Mouse (Mus musculus) heart, embryonic 15.5 days (tissue): ENCODE measurements around the gene Me1. TPM values are rescaled to one million over a fixed set of nuclear protein-coding genes. Genes with fewer than 3 reads are reported as not detected.
"Not testable (repeated sequence)": the region's sequence is repeated elsewhere in the genome, so short reads cannot be mapped to it uniquely, and the experiment has no call there.

ENCODE experiments used
- ATAC-seq: fragments of 200-750 bp; cut with Nextera tagmentation; replicated peaks from 2 replicates; pipeline ENCODE4 v1.8.0; 2017; ENCODE audit warnings: low read depth, moderate TSS enrichment; ENCODE audit not compliant: insufficient number of reproducible peaks, insufficient read depth, low FRiP score
- H3K27ac ChIP-seq: fragments of 300-500 bp; sonication (generic); 2 replicates; pipeline ENCODE4 v1.5.1; 2015; ENCODE audit warnings: mild to moderate bottlenecking, inconsistent platforms
- H3K27me3 ChIP-seq: fragments of 300-500 bp; sonication (generic); 2 replicates; pipeline ENCODE4 v1.6.1; 2015; ENCODE audit warnings: inconsistent platforms
- H3K36me3 ChIP-seq: fragments of 300-500 bp; sonication (generic); 2 replicates; pipeline ENCODE4 v1.6.1; 2015; ENCODE audit warnings: mild to moderate bottlenecking, inconsistent platforms
- H3K4me1 ChIP-seq: fragments of 300-500 bp; sonication (generic); replicated peaks from 2 replicates; pipeline ENCODE4 v1.6.1; 2015; ENCODE audit warnings: inconsistent platforms
- H3K4me2 ChIP-seq: fragments of 300-500 bp; sonication (generic); 2 replicates; pipeline ENCODE4 v1.6.1; 2015; ENCODE audit warnings: inconsistent platforms, mild to moderate bottlenecking, moderate library complexity
- H3K4me3 ChIP-seq: fragments of 300-500 bp; sonication (generic); 2 replicates; pipeline ENCODE4 v1.5.1; 2015; ENCODE audit warnings: mild to moderate bottlenecking, inconsistent platforms
- H3K9ac ChIP-seq: fragments of 300-500 bp; sonication (generic); 2 replicates; pipeline ENCODE4 v1.6.1; 2015; ENCODE audit warnings: mild to moderate bottlenecking, inconsistent platforms
- H3K9me3 ChIP-seq: fragments of 300-500 bp; sonication (generic); replicated peaks from 2 replicates; pipeline ENCODE4 v1.6.1; 2016; ENCODE audit warnings: inconsistent platforms
- WGBS: fragments of 180-500 bp; shearing (Covaris S2); methylation state at CpG from one replicate; pipeline ENCODE4 v1.1.7; 2015; ENCODE audit warnings: mixed read lengths; 5-methylcytosine and 5-hydroxymethylcytosine counted together
- polyA plus RNA-seq: library from polyadenylated mRNA; unstranded; fragments of >200 nt; fragmentation: Nextera tagmentation; extraction: Ambion mirVana; gene quantifications from 2 replicates; pipeline ENCODE4 v1.2.1, GENCODE M21; 2015

Gene Me1
- polyA plus RNA-seq, 1 experiment from 2014 or later: 27.9 TPM

- H3K4me1 ChIP-seq: peaks cover 29% of the 10 kb centered on the region
- not testable (repeated sequence) for H3K36me3 ChIP-seq, H3K4me2 ChIP-seq, H3K27ac ChIP-seq, ATAC-seq, H3K9ac ChIP-seq, H3K27me3 ChIP-seq, H3K4me3 ChIP-seq, H3K9me3 ChIP-seq
Measured at GRCm38 (mm10) chr9:86596983-86597382, 98.8 kb downstream of the Me1 start.

GRCm38 (mm10) chr9:86594357-86594767 lies 101.4 kb downstream of the Me1 start:
- Histone ChIP-seq H3K4me2 (0 out of 2 replicates have a peak overlapping the region, but pooled peaks have one; percentile 26), H3K4me1 (peaks cover 15% of the 10 kb centered on the region), H3K27ac (peak overlapping the region; percentile 35)
- 13% methylated on average over 10 of the region's 10 CpGs for WGBS
- ATAC-seq: peak; percentile 71
- H3K9ac ChIP-seq, H3K27me3 ChIP-seq, H3K9me3 ChIP-seq, H3K4me3 ChIP-seq, H3K36me3 ChIP-seq: not testable (repeated sequence)

GRCm38 (mm10) chr9:86592676-86593668 lies 102.8 kb downstream of the Me1 start:
- Histone ChIP-seq H3K27ac (peak overlapping the region; percentile 24; the same call in 1 of the 2 replicates), H3K4me3 (no peak overlapping the region), H3K27me3 (no peaks in the 10 kb centered on the region), H3K9ac (peak overlapping the region; percentile 40; the same call in 1 of the 2 replicates), H3K36me3 (no peaks in the 10 kb centered on the region), H3K4me1 (peaks cover 15% of the 10 kb centered on the region), H3K9me3 (no peaks in the 10 kb centered on the region), H3K4me2 (peak overlapping the region; percentile 48)
- no peak for ATAC-seq
- WGBS: 57% methylated on average over 19 of the region's 19 CpGs

GRCm38 (mm10) chr9:86587019-86587795 lies 108.5 kb downstream of the Me1 start:
- 90% methylated on average over 11 of the region's 11 CpGs for WGBS
- Histone ChIP-seq H3K9me3 (no peaks in the 10 kb centered on the region), H3K9ac (no peak overlapping the region), H3K4me1 (no peaks in the 10 kb centered on the region), H3K27me3 (no peaks in the 10 kb centered on the region), H3K4me3 (no peak overlapping the region), H3K27ac (no peak overlapping the region), H3K4me2 (no peak overlapping the region), H3K36me3 (no peaks in the 10 kb centered on the region)
- ATAC-seq: no peak

GRCm38 (mm10) chr9:86583740-86584139 lies 112.0 kb downstream of the Me1 start:
- ATAC-seq: no peak
- H3K4me2 ChIP-seq: no peak overlapping the region

GRCm38 (mm10) chr9:86579657-86580056 lies 116.1 kb downstream of the Me1 start:
- ATAC-seq: no peak
- Histone ChIP-seq H3K4me3 (no peak overlapping the region), H3K27ac (0 out of 2 replicates have a peak overlapping the region, but pooled peaks have one; percentile 12)

More at GRCm38 (mm10) chr9:86583740-86584139, 112.0 kb downstream of the Me1 start:
- no peaks in the 10 kb centered on the region for H3K4me1 ChIP-seq
- no peaks in the 10 kb centered on the region for H3K27me3 ChIP-seq
- H3K9ac ChIP-seq: no peak overlapping the region
- H3K27ac ChIP-seq: no peak overlapping the region
- WGBS: 45% methylated on average over 3 of the region's 3 CpGs
- H3K36me3 ChIP-seq: no peaks in the 10 kb centered on the region
- no peak overlapping the region for H3K4me3 ChIP-seq
- H3K9me3 ChIP-seq: no peaks in the 10 kb centered on the region

GRCm38 (mm10) chr9:86575178-86575577 lies 120.6 kb downstream of the Me1 start:
- Histone ChIP-seq H3K27ac (no peak overlapping the region), H3K4me1 (peaks cover 20% of the 10 kb centered on the region), H3K9me3 (no peaks in the 10 kb centered on the region), H3K27me3 (no peaks in the 10 kb centered on the region), H3K9ac (no peak overlapping the region), H3K36me3 (no peaks in the 10 kb centered on the region), H3K4me2 (no peak overlapping the region), H3K4me3 (no peak overlapping the region)
- no peak for ATAC-seq
- 86% methylated on average over 6 of the region's 6 CpGs for WGBS

More at GRCm38 (mm10) chr9:86579657-86580056, 116.1 kb downstream of the Me1 start:
- no peaks in the 10 kb centered on the region for H3K27me3 ChIP-seq
- 66% methylated on average over 10 of the region's 10 CpGs for WGBS
- no peaks in the 10 kb centered on the region for H3K4me1 ChIP-seq
- no peaks in the 10 kb centered on the region for H3K36me3 ChIP-seq
- H3K9me3 ChIP-seq: no peaks in the 10 kb centered on the region
- no peak overlapping the region for H3K9ac ChIP-seq
- H3K4me2 ChIP-seq: 0 out of 2 replicates have a peak overlapping the region, but pooled peaks have one; percentile 18

- no peaks in the 10 kb centered on the region; the same call in 1 of the 2 replicates for H3K36me3 ChIP-seq
- H3K4me2 ChIP-seq: no peak overlapping the region
- 70% methylated on average over 20 of the region's 20 CpGs for WGBS
- H3K27me3 ChIP-seq: no peaks in the 10 kb centered on the region
- ATAC-seq: no peak
- H3K4me3 ChIP-seq: no peak overlapping the region
- no peak overlapping the region for H3K9ac ChIP-seq
- peaks cover 21% of the 10 kb centered on the region for H3K4me1 ChIP-seq
- no peak overlapping the region for H3K27ac ChIP-seq
- H3K9me3 ChIP-seq: no peaks in the 10 kb centered on the region
Measured at GRCm38 (mm10) chr9:86573616-86574303, 122.0 kb downstream of the Me1 start.

GRCm38 (mm10) chr9:86572636-86573291 lies 123.0 kb downstream of the Me1 start:
- 11% methylated on average over 13 of the region's 13 CpGs for WGBS

GRCm38 (mm10) chr9:86572196-86572595 lies 123.6 kb downstream of the Me1 start:
- Histone ChIP-seq H3K4me1 (peaks cover 21% of the 10 kb centered on the region), H3K4me3 (peak overlapping the region; percentile 89), H3K36me3 (no peaks in the 10 kb centered on the region; the same call in 1 of the 2 replicates), H3K9me3 (no peaks in the 10 kb centered on the region), H3K27ac (no peak overlapping the region; the same call in 1 of the 2 replicates), H3K4me2 (peak overlapping the region; percentile 100), H3K9ac (peak overlapping the region; percentile 84), H3K27me3 (no peaks in the 10 kb centered on the region)
- peak; percentile 21 for ATAC-seq
- WGBS: 0% methylated on average over 25 of the region's 25 CpGs

More at GRCm38 (mm10) chr9:86572636-86573291, 123.0 kb downstream of the Me1 start:
- Histone ChIP-seq H3K27ac (no peak overlapping the region), H3K27me3 (no peaks in the 10 kb centered on the region), H3K4me2 (peak overlapping the region; percentile 100), H3K9ac (peak overlapping the region; percentile 84; the same call in 1 of the 2 replicates), H3K4me1 (peaks cover 21% of the 10 kb centered on the region), H3K36me3 (no peaks in the 10 kb centered on the region; the same call in 1 of the 2 replicates), H3K9me3 (no peaks in the 10 kb centered on the region), H3K4me3 (peak overlapping the region; percentile 89)
- ATAC-seq: no peak
